Mouse (Mus musculus) lung, embryonic 14.5 days (tissue): ENCODE results near the gene Rbm28. TPM values are rescaled to one million over a fixed set of nuclear protein-coding genes. Genes with fewer than 3 reads are reported as not detected.

ENCODE experiments used
- ATAC-seq: fragments of 200-750 bp; cut with Nextera tagmentation; 2 replicates; pipeline ENCODE4 v1.8.0; 2017; ENCODE audit warnings: mild to moderate bottlenecking, moderate TSS enrichment, moderate library complexity; ENCODE audit not compliant: insufficient read depth
- DNase-seq: peaks from one replicate; pipeline ENCODE4 v3.0.0-alpha.2; 2015
- H3K27ac ChIP-seq: fragments of 300-500 bp; sonication (generic); 2 replicates; pipeline ENCODE4 v1.5.1; 2014; ENCODE audit warnings: low read depth, mild to moderate bottlenecking, moderate library complexity
- H3K27me3 ChIP-seq: fragments of 300-500 bp; sonication (generic); 2 replicates; pipeline ENCODE4 v1.6.1; 2014; ENCODE audit warnings: low read length, control low read depth; ENCODE audit not compliant: insufficient read depth
- H3K36me3 ChIP-seq: fragments of 300-500 bp; sonication (generic); 2 replicates; pipeline ENCODE4 v1.6.1; 2014; ENCODE audit warnings: control low read depth; ENCODE audit not compliant: insufficient read depth
- H3K4me1 ChIP-seq: fragments of 300-500 bp; sonication (generic); 2 replicates; pipeline ENCODE4 v1.6.1; 2014; ENCODE audit warnings: antibody characterized with exemption, control low read depth; ENCODE audit not compliant: insufficient read depth
- H3K4me2 ChIP-seq: fragments of 300-500 bp; sonication (generic); 2 replicates; pipeline ENCODE4 v1.6.1; 2014; ENCODE audit warnings: mild to moderate bottlenecking
- H3K4me3 ChIP-seq: fragments of 300-500 bp; sonication (generic); 2 replicates; pipeline ENCODE4 v1.5.1; 2014; ENCODE audit warnings: low read depth, low read length
- H3K9ac ChIP-seq: fragments of 300-500 bp; sonication (generic); 2 replicates; pipeline ENCODE4 v1.6.1; 2014
- H3K9me3 ChIP-seq: fragments of 300-500 bp; sonication (generic); 2 replicates; pipeline ENCODE4 v1.6.1; 2016; ENCODE audit warnings: low read depth, low read length, control low read depth
- CTCF ChIP-seq: IDR thresholded peaks from 2 replicates; pipeline ENCODE4 v1.5.1; 2016; ENCODE audit warnings: antibody characterized with exemption, low read depth
- WGBS: fragments of 180-500 bp; shearing (Covaris S2); extraction: QIAGEN DNeasy Blood & Tissue Kit; methylation state at CpG from one replicate; pipeline ENCODE4 v1.1.7; 2014; 5-methylcytosine and 5-hydroxymethylcytosine counted together
- polyA plus RNA-seq: library from polyadenylated mRNA; unstranded; fragments of >200 nt; fragmentation: Nextera tagmentation; extraction: Ambion mirVana; gene quantifications from 2 replicates; pipeline ENCODE4 v1.2.1, GENCODE M21; 2014

The Rbm28 gene
- polyA plus RNA-seq, 1 experiment from 2014 or later, result 55.1 TPM

DNA sequence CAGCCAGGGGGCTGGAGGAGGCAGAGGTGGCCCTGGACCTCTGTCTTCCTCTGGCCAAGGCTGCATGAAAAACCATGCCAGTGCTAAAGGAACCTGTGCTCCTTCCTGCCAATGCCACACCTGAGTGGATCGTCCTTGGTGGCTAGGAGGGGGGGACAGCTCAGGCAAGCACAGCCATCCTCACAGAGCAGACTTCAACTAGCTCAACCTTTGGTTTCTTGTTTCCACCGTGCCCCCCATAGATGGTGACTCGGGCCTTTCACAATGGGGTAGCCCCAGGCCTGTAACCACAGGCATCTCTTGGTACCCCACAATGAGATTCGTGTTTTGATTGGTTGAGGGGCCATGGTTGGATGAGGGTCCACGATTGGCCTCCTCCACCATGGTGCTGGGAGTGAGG, 36.5 kb upstream of the Rbm28 start:
- ATAC-seq (no peak), DNase-seq (no peak)
- H3K27me3 ChIP-seq, result no peaks in the 10 kb centered on the region; the same call in 1 of the 2 replicates
- H3K9me3 ChIP-seq, result no peaks in the 10 kb centered on the region
- TF ChIP-seq CTCF, result no peak
- H3K4me2 ChIP-seq, result no peak overlapping the region
- H3K4me3 ChIP-seq, result no peak overlapping the region
- H3K4me1 ChIP-seq, result no peaks in the 10 kb centered on the region
- H3K9ac ChIP-seq, result no peak overlapping the region
- no peak overlapping the region for H3K27ac ChIP-seq
- WGBS, result 87% methylated on average over 5 of the region's 5 CpGs
- H3K36me3 ChIP-seq, result peaks cover 26% of the 10 kb centered on the region; the same call in 1 of the 2 replicates

DNA sequence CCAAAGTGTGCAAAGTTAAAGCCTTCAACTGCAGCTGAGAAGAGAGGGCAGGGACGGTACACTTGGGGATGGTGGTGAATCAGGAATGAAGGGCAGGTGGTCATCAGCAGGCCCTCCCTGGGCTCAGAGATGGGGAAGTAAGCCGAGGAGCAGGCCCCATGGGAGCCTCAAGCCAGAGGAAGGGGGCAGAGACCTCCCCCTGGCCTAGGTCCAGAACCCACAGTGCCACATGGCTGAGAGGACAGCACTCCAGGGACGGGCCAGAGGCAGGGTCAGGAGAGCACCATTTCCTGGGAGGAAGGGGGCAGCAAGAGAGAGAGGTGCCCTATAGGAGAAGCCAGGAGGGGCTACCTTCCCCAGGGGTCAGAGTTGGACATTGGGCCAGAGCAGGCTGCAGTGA, 35.7 kb upstream of the Rbm28 start:
- Histone ChIP-seq H3K4me1 (no peaks in the 10 kb centered on the region), H3K4me2 (no peak overlapping the region), H3K9me3 (no peaks in the 10 kb centered on the region), H3K36me3 (peaks cover 20% of the 10 kb centered on the region; the same call in 1 of the 2 replicates), H3K4me3 (no peak overlapping the region), H3K9ac (no peak overlapping the region), H3K27ac (no peak overlapping the region), H3K27me3 (no peaks in the 10 kb centered on the region; the same call in 1 of the 2 replicates)
- no peak for DNase-seq
- no peak for TF ChIP-seq CTCF
- no peak for ATAC-seq
- 60% methylated on average over 3 of the region's 3 CpGs for WGBS

DNA sequence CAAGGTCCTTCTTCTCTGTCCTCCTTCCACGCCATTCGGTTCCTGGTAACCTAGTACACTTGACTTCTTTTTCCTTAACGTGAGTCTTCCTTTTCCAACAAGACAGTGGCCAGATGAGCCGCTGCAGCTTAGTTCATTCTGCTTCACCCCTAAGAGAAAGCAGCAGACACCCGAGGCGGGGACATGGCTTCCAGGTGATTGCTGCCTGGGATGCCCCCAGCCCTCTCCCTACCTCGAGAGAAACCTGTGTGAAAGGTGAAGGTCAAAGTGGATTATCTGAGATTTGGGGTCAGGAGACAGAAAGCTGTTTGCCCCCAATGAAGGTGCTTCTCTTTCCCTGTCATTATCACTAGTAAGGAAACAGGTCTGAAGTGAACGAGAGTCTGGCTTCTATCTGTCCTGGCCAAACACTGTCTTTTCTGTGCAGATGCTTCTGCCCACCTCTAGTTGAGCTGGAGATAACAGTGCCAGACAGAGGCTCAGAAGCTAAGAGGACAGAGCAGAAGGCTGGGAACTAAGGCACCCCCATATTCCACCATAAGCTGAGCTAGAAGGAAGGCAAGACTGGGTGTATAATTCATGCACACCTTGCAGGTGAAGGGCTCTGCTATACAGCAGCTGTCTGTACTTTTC, 34.5 kb upstream of the Rbm28 start:
- Histone ChIP-seq H3K36me3 (peaks cover 13% of the 10 kb centered on the region; the same call in 1 of the 2 replicates), H3K9ac (peak overlapping the region; percentile 45; the same call in 1 of the 2 replicates), H3K27ac (no peak overlapping the region), H3K4me1 (no peaks in the 10 kb centered on the region), H3K9me3 (no peaks in the 10 kb centered on the region), H3K4me2 (peak overlapping the region; percentile 67), H3K27me3 (no peaks in the 10 kb centered on the region; the same call in 1 of the 2 replicates), H3K4me3 (peak overlapping the region; percentile 33)
- ATAC-seq (peak; percentile 2; the same call in 1 of the 2 replicates), DNase-seq (no peak)
- TF ChIP-seq CTCF, result no peak
- WGBS, result 32% methylated on average over 8 of the region's 8 CpGs

DNA sequence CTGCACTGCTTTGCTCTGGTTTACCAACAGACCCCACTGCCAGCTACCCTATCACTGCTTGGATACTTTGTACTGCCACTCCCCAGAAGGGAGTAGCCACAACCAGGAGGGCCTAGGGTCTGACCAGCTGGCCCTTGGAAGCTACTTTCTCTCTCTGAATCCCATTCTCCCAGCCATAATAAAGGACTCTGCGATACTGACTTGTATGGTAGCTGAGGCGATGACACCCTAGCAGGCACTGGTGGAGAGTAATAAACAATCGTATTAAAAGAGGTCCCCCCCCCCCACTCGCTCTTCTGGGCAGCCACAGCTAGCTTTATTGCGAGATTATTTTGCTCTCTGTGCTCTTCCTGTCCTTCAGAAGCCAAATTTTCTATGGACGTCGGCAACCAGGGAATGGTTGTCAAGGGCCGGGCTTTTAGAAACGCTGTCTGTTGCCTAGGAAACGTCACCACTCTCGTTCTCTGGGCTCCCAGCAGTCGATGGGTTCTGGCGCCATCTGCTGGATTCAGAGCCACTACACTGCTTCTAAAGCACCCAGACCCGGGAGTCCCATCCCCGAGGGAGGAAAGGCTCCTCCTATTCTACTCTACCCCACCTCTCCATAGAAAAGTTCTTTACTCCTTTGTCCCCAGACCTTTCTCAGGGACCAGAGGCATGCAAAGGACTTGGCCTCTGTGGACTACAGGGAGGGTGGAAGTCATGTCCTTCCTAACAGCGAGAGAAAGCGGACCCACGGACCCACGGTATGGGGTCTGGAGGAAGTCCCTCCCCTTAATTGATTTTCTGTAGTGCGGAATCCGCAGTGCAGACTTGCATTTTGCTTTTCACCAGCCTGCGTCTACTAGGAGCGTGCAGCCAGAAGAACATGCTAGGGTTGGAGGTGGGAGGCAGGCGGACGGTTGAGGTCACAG, 33.8 kb upstream of the Rbm28 start:
- peak; percentile 90 for ATAC-seq
- TF ChIP-seq CTCF, result peak; percentile 94
- Histone ChIP-seq H3K27me3 (no peaks in the 10 kb centered on the region; the same call in 1 of the 2 replicates), H3K4me2 (peak overlapping the region; percentile 67), H3K4me3 (peak overlapping the region; percentile 33), H3K9ac (peak overlapping the region; percentile 45; the same call in 1 of the 2 replicates), H3K9me3 (no peaks in the 10 kb centered on the region), H3K36me3 (peaks cover 5% of the 10 kb centered on the region; the same call in 1 of the 2 replicates), H3K27ac (no peak overlapping the region), H3K4me1 (no peaks in the 10 kb centered on the region)
- WGBS, result 11% methylated on average over 25 of the region's 25 CpGs
- DNase-seq, result peak; percentile 99

DNA sequence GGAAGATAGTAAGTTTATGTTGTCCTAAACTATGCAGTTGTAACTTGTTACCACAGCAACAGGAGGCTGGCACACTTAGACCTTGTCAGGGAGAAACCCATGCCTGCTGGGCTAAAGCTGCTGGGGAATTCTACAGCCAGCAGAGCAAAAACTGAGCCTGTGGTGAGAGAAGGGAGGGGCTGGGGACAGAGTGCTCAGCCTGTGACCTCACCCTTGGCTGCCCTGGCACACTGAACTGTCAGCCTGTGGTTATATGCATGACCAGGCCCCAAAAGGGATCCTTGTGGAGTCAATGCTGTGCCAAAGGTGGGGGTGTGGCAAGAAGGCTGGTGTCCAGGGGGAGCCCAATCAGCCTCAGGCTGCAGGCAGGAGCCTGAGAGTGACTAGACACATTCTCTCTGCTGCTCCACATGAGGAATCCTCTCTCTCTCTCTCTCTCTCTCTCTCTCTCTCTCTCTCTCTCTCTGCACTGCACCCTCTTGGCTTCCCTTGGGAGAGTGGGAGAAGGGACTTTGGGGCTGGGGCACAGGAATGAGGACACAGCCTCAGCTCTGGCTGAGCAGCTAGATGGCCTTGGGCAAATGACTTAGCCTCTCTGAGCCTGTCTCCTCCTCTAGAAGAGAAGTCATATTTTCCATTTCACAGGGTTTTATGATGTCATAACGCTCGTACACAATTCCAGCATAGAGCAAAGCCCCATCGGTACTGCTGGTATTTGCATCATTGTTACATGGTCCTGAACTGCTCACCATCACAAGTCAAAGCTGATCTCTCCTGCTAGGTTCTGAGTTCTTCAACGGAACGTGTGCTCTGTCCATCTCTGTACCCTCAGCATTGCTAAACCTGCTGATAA, 31.3 kb upstream of the Rbm28 start:
- H3K4me2 ChIP-seq, result no peak overlapping the region
- H3K4me1 ChIP-seq, result no peaks in the 10 kb centered on the region
- ATAC-seq (no peak), DNase-seq (no peak)
- no peak overlapping the region for H3K9ac ChIP-seq
- H3K36me3 ChIP-seq, result no peaks in the 10 kb centered on the region
- H3K27ac ChIP-seq, result no peak overlapping the region
- 82% methylated on average over 5 of the region's 5 CpGs for WGBS
- H3K27me3 ChIP-seq, result no peaks in the 10 kb centered on the region; the same call in 1 of the 2 replicates
- no peaks in the 10 kb centered on the region for H3K9me3 ChIP-seq
- no peak for TF ChIP-seq CTCF
- H3K4me3 ChIP-seq, result no peak overlapping the region

DNA sequence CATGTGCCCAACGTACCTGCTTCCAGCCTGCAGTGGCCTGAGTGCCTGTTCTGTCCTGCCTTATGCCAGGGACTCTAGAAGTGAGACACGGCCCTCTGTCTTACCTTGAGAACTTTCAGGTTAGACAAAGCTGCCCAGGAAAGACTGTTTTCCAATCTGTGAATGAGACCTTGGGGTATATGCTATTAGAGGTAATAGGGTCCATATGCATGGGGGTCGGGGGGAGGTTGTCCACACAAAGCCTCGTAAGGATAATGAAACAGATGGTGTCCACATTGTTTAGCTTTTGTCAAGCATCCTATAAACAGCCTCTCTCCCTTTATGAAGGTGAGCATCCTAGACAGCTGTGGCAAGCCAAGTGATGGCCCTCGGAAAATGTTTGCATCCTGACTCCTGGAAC, 30.3 kb upstream of the Rbm28 start:
- Histone ChIP-seq H3K27ac (no peak overlapping the region), H3K36me3 (no peaks in the 10 kb centered on the region), H3K4me2 (no peak overlapping the region), H3K4me1 (no peaks in the 10 kb centered on the region), H3K9me3 (no peaks in the 10 kb centered on the region), H3K4me3 (no peak overlapping the region), H3K9ac (no peak overlapping the region), H3K27me3 (no peaks in the 10 kb centered on the region; the same call in 1 of the 2 replicates)
- no peak for TF ChIP-seq CTCF
- 85% methylated on average over 5 of the region's 5 CpGs for WGBS
- DNase-seq (no peak), ATAC-seq (no peak)
